Mouse (Mus musculus): ENCODE measurements around the gene Cntnap5a. TPM values are rescaled to one million over a fixed set of nuclear protein-coding genes. Genes with fewer than 3 reads are reported as not detected.
"Not testable (repeated sequence)": the region's sequence is repeated elsewhere in the genome, so short reads cannot be mapped to it uniquely, and the experiment has no call there.

Gene Cntnap5a
- polyA plus RNA-seq, 1 experiment from 2014 or later = 0.07 TPM

DNA sequence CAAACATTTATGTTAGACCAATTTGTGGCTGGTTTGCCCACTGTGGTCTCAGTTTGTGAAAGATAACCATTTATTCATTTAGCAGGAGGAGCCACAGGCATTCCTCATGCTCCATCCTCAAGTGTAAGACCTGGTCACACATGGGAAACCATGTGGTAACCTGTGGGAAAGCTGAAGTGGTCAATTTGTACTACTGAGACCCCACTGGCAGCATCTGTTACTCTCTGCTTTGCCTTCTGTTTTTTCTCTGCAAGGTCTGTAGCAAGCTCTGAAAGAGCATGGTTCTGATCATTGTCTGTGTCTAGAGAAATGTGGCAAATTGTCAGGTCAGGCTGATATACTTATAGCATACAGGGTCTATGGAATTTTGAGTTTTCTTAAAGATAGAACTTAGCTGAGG lies 423.8 kb downstream of the Cntnap5a start:
- no peak overlapping the region for H3K27ac ChIP-seq
- H3K9me3 ChIP-seq = no peaks in the 10 kb centered on the region
- no peaks in the 10 kb centered on the region for H3K36me3 ChIP-seq
- no peaks in the 10 kb centered on the region for H3K27me3 ChIP-seq (ENCODE audit: insufficient read depth, poor library complexity, severe bottlenecking)
- no peak overlapping the region for H3K4me3 ChIP-seq
- DNase-seq (ENCODE audit: low spot score) = no peak
- no peaks in the 10 kb centered on the region for H3K4me1 ChIP-seq (replicated peaks)

GRCm38 (mm10) chr1:116125767-116126166 lies 441.2 kb downstream of the Cntnap5a start:
- H3K4me3 ChIP-seq = no peak overlapping the region
- WGBS = 60% methylated on average over 1 of the region's 1 CpGs
- H3K4me1 ChIP-seq (replicated peaks) = no peaks in the 10 kb centered on the region
- DNase-seq (ENCODE audit: low spot score) = no peak
- no peaks in the 10 kb centered on the region for H3K9me3 ChIP-seq
- H3K27me3 ChIP-seq (ENCODE audit: insufficient read depth, poor library complexity, severe bottlenecking) = no peaks in the 10 kb centered on the region
- no peaks in the 10 kb centered on the region for H3K36me3 ChIP-seq
- no peak overlapping the region for H3K27ac ChIP-seq

DNA sequence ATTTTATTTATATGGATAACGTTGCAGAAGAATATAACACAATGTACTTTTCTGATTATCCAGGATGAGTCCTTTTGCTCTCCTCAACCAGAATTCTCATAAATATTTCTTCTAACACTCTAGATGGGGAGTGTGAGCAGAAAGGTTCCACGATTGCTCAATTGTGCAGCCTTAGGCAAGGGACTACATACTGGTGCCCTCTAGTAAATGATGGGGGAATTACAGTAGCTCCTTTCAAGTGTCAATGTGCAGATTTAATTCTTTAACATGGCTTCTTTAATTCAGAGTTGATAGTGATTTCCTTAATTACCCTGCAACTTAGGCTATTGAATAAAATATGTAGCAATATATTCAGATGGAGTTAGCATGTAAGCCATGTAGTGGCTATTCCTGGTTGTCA lies 442.5 kb downstream of the Cntnap5a start:
- Histone ChIP-seq H3K27ac (no peak overlapping the region), H3K9me3 (no peaks in the 10 kb centered on the region), H3K4me3 (no peak overlapping the region), H3K4me1 (replicated peaks) (no peaks in the 10 kb centered on the region), H3K36me3 (no peaks in the 10 kb centered on the region), H3K27me3 (ENCODE audit: insufficient read depth, poor library complexity, severe bottlenecking) (no peaks in the 10 kb centered on the region)
- no peak for DNase-seq (ENCODE audit: low spot score)
- 76% methylated on average over 2 of the region's 2 CpGs for WGBS

DNA sequence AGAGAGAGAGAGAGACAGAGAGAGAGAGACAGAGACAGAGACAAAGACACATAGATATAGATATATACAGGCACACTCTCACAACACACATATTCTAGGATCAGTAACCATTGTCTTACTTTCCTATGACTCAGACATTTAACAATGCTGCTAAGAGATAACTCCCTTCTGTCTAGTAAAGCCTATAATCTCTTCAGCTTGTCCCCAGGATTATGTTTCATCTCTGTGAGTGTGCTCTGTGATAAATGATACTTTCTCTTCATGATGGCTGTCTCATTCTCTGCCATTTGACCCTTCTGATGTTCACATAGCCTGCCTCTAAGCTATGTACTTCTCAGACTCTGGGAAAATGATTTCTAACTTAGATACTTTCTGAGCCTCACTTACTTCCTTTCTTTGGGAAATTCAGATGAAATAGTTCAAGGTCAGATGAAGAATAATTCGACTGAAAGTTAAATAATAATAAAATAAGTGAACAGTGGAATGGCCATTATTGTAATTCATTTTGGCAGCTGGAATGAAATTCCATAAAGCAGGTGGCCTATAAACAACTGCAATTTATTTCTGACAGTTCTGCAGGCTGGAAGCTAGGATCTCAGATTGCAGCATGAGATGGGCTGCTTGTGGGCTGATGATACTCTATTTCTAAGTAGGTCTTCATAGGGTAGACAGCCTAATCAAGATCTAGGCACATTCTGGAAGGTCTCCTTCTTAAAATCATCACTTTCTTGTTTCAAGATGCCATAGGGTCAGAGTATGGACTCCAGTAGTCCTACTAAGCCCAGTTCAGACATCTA lies 444.1 kb downstream of the Cntnap5a start:
- Histone ChIP-seq H3K27me3 (ENCODE audit: insufficient read depth, poor library complexity, severe bottlenecking) (no peaks in the 10 kb centered on the region), H3K27ac (no peak overlapping the region), H3K36me3 (no peaks in the 10 kb centered on the region), H3K4me3 (no peak overlapping the region), H3K9me3 (no peaks in the 10 kb centered on the region), H3K4me1 (replicated peaks) (no peaks in the 10 kb centered on the region)
- no peak for DNase-seq (ENCODE audit: low spot score)
- WGBS = 73% methylated on average over 1 of the region's 1 CpGs

DNA sequence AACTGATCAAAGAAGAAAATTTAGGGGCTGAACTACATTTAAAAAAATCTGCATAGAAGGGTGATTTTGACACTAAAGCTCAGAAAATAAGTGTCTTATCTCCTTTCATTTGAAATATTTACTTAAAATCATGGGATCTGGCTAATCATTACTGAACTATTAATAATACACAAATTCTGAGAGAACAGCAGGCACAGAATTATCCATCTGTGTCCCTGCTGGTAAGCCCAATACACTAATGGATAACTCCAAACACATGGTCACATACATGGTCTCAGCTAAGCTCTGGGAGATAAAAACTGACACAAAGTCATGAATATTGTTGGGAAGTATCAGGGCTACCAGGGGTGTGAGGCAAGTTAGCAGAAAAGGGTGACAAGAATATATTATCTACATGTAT lies 447.9 kb downstream of the Cntnap5a start:
- Histone ChIP-seq H3K4me3 (no peak overlapping the region), H3K4me1 (replicated peaks) (no peaks in the 10 kb centered on the region), H3K27ac (no peak overlapping the region), H3K27me3 (ENCODE audit: insufficient read depth, poor library complexity, severe bottlenecking) (no peaks in the 10 kb centered on the region), H3K36me3 (no peaks in the 10 kb centered on the region), H3K9me3 (no peaks in the 10 kb centered on the region)
- DNase-seq (ENCODE audit: low spot score) = no peak

GRCm38 (mm10) chr1:116149764-116150369 lies 465.3 kb downstream of the Cntnap5a start:
- Histone ChIP-seq H3K4me3 (no peak overlapping the region), H3K36me3 (no peaks in the 10 kb centered on the region), H3K27ac (no peak overlapping the region), H3K9me3 (no peaks in the 10 kb centered on the region), H3K4me1 (replicated peaks) (no peaks in the 10 kb centered on the region), H3K27me3 (ENCODE audit: insufficient read depth, poor library complexity, severe bottlenecking) (no peaks in the 10 kb centered on the region)
- DNase-seq (ENCODE audit: low spot score) = no peak

DNA sequence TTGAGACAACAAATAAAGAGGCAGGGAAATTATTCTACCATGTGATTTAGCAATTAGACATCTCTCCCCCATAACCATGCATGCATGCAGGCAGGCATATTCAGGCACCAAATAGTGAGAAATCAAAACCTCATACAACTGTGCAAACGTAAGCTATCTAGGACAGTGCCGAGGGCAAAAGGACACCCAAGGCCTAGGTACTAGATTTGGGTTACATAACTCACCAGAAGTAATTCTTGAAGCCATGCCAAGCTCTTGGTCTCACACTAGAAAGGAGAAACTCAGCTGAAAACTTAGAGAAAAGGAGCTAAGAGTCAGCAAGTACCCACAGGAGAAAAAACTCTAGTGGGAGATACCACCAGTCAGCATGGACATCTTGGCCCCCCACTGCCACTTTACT lies 499.9 kb downstream of the Cntnap5a start:
- no peak for DNase-seq (ENCODE audit: low spot score)
- 91% methylated on average over 2 of the region's 2 CpGs for WGBS
- H3K4me3 ChIP-seq = no peak overlapping the region
- no peaks in the 10 kb centered on the region for H3K27me3 ChIP-seq (ENCODE audit: insufficient read depth, poor library complexity, severe bottlenecking)
- H3K4me1 ChIP-seq (replicated peaks) = no peaks in the 10 kb centered on the region
- no peaks in the 10 kb centered on the region for H3K9me3 ChIP-seq
- H3K27ac ChIP-seq = no peak overlapping the region
- H3K36me3 ChIP-seq = no peaks in the 10 kb centered on the region

DNA sequence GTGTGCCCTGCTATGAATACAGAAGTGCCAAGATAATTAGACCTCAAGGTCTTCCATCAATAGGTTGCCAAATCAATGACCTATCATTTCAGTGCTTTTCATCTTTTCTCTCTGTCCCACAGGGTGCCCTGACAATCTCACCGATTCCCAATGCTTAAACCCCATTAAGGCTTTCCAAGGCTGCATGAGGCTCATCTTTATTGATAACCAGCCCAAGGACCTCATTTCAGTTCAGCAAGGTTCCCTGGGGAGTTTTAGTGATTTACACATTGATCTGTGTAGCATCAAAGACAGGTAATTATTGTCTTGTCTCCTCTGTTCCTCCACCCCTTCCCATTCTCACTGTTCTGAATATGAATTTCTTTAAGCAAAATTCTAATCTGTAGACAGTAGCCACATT lies 503.6 kb downstream of the Cntnap5a start:
- WGBS = 47% methylated on average over 1 of the region's 1 CpGs
- not testable (repeated sequence) for DNase-seq (ENCODE audit: low spot score)

GRCm38 (mm10) chr1:116192299-116192698 lies 507.7 kb downstream of the Cntnap5a start:
- WGBS = 89% methylated on average over 2 of the region's 2 CpGs
- H3K9me3 ChIP-seq = no peaks in the 10 kb centered on the region
- H3K36me3 ChIP-seq = no peaks in the 10 kb centered on the region
- no peak overlapping the region for H3K4me3 ChIP-seq
- H3K27ac ChIP-seq = no peak overlapping the region
- H3K4me1 ChIP-seq (replicated peaks) = no peaks in the 10 kb centered on the region
- no peak for DNase-seq (ENCODE audit: low spot score)
- no peaks in the 10 kb centered on the region for H3K27me3 ChIP-seq (ENCODE audit: insufficient read depth, poor library complexity, severe bottlenecking)

More for the DNA sequence above, 503.6 kb downstream of the Cntnap5a start:
- H3K9me3 ChIP-seq; H3K27me3 ChIP-seq (ENCODE audit: insufficient read depth, poor library complexity, severe bottlenecking); H3K4me1 ChIP-seq (replicated peaks); H3K4me3 ChIP-seq; H3K27ac ChIP-seq; H3K36me3 ChIP-seq: not testable (repeated sequence)

DNA sequence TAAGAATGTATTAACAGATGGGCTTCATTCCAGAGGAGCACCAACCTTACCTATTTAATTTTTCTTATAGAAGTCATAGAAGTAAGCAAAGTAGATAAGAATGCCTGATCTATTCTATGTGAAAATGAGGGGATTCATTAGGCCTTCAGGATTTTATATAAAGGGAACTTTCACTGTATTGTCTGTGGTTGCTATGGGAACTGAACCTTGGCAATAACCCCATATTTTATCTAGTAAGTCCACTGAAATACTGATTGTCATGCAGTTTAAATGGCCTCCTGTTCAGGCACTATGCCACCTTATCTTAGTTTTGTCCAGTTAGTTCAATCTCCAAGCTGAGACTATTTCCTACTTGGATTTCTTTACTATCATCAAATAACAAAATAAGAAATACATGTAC lies 532.3 kb downstream of the Cntnap5a start:
- Histone ChIP-seq H3K27ac (no peak overlapping the region), H3K27me3 (ENCODE audit: insufficient read depth, poor library complexity, severe bottlenecking) (no peaks in the 10 kb centered on the region), H3K4me3 (no peak overlapping the region), H3K9me3 (no peaks in the 10 kb centered on the region), H3K36me3 (no peaks in the 10 kb centered on the region), H3K4me1 (replicated peaks) (no peaks in the 10 kb centered on the region)
- no peak for DNase-seq (ENCODE audit: low spot score)

DNA sequence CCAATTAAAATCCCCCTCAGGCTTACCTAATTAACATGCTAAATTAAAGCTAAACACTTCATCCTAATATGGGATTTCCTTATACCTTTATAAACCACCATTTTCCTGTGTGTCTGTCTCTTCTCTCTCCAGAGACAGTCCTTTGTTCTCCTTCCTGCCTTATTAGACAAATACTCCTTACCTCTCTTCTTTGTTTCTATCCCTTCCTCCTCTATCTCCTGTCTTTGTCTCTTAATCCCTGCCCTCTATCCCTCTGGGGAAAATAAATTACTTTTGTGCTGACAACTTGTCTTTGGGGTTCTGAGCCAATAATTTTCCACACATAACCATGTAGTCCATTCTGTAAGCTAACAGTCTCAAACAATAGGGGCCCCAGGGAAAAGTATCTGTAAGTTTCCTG lies 556.0 kb downstream of the Cntnap5a start:
- no peak overlapping the region for H3K27ac ChIP-seq
- H3K4me1 ChIP-seq (replicated peaks) = no peaks in the 10 kb centered on the region
- no peak for DNase-seq (ENCODE audit: low spot score)
- no peaks in the 10 kb centered on the region for H3K9me3 ChIP-seq
- H3K27me3 ChIP-seq (ENCODE audit: insufficient read depth, poor library complexity, severe bottlenecking) = no peaks in the 10 kb centered on the region
- H3K36me3 ChIP-seq = no peaks in the 10 kb centered on the region
- no peak overlapping the region for H3K4me3 ChIP-seq

DNA sequence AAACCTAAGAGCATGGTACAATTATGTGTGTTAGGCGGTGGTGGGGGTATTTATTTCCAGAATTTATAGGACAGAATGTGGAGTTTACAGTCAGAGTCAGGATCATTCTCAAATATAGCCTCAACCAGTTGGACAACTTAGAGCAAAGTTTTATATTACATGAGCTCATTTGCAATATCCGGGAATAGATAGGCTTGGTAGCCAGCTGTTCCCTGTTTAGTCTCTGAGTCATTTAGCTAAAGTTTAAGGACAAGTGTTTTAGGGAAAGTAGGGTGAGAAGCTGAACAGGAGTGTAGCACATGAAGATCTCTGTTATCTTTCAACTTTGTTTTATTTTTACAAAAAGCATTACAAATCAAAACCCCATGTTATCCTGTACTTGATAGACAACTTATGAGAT lies 559.3 kb downstream of the Cntnap5a start:
- DNase-seq (ENCODE audit: low spot score) = no peak
- no peaks in the 10 kb centered on the region for H3K36me3 ChIP-seq
- no peak overlapping the region for H3K27ac ChIP-seq
- H3K4me1 ChIP-seq (replicated peaks) = no peaks in the 10 kb centered on the region
- no peaks in the 10 kb centered on the region for H3K27me3 ChIP-seq (ENCODE audit: insufficient read depth, poor library complexity, severe bottlenecking)
- H3K4me3 ChIP-seq = no peak overlapping the region
- H3K9me3 ChIP-seq = no peaks in the 10 kb centered on the region
- 90% methylated on average over 2 of the region's 2 CpGs for WGBS

DNA sequence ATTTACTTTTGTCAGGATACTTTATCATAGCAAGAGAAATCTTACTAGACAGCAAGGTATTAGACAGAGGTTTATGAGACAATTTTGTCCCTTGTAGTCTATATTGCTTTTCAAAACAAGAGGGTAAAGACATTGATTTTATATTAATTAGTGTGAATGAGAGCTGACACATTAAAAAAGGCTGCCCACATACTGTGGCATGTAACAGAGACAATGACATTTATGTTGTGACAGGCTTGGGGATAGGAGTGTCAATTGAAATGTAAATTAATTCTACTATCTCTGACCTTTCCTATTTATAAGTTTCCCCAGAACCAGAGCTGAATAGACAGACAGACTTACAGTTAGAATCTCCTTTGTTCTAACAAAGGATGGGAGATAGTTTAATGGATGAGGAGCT lies 596.6 kb downstream of the Cntnap5a start:
- DNase-seq (ENCODE audit: low spot score) = no peak
- Histone ChIP-seq H3K27ac (no peak overlapping the region), H3K27me3 (ENCODE audit: insufficient read depth, poor library complexity, severe bottlenecking) (no peaks in the 10 kb centered on the region), H3K4me3 (no peak overlapping the region), H3K36me3 (no peaks in the 10 kb centered on the region), H3K9me3 (peaks cover 6% of the 10 kb centered on the region; the same call in 1 of the 2 replicates), H3K4me1 (replicated peaks) (peaks cover 7% of the 10 kb centered on the region; the same call in 1 of the 2 replicates)

- WGBS = 28% methylated on average over 1 of the region's 1 CpGs
- Histone ChIP-seq H3K4me3 (no peak overlapping the region), H3K36me3 (no peaks in the 10 kb centered on the region), H3K4me1 (replicated peaks) (peaks cover 7% of the 10 kb centered on the region; the same call in 1 of the 2 replicates), H3K9me3 (no peaks in the 10 kb centered on the region), H3K27ac (no peak overlapping the region), H3K27me3 (ENCODE audit: insufficient read depth, poor library complexity, severe bottlenecking) (no peaks in the 10 kb centered on the region)
- no peak for DNase-seq (ENCODE audit: low spot score)
Observed at GRCm38 (mm10) chr1:116283968-116284367, 599.4 kb downstream of the Cntnap5a start.

Measured in hindbrain, embryonic 10.5 days (tissue).